Mouse (Mus musculus) gonadal fat pad, adult 2 months (tissue): ENCODE results near the gene Fli1. TPM values are rescaled to one million over a fixed set of nuclear protein-coding genes. Genes with fewer than 3 reads are reported as not detected.

Experiments
- DNase-seq: peaks from one replicate; pipeline ENCODE4 v3.0.0-alpha.2; 2012; ENCODE audit warnings: low read depth
- polyA plus RNA-seq: library from polyadenylated mRNA; depleted of rRNA; stranded (reverse); fragments of >200 nt; gene quantifications from 2 replicates; pipeline ENCODE4 v1.2.3, GENCODE M21; 2012

Gene Fli1
- polyA plus RNA-seq, 1 experiment, result 10.4 TPM

DNA sequence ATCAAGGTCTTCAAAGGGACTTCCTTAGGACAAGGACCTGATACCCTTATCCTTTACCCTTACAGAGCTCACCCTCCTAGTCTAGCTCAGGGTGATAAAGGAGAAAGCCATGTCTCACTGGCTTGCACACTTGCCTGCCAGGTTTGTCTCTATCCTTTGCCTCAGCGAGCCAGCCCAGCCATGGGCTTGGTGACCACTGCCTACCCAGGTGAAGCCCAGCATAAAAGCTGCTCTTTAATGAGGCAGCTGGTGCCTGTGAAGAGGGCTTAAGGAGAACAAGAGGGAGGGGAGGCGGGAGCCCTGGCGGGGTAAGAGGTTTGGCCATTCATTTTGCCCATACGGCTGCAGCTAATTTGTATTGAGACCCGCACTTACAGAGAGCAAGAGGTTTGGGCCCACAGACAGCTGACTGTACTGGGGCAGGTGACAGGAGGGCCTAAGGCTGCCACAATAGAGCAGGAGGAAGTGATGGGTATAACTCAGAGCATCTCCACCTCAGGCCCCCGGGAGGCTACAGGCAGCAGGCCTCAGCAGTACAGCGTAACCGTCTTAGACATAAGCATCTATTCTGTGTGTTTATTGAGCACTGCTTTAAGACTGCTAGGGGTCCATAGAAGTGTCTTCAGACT is 73.4 kb downstream of the Fli1 start:
- DNase-seq, result no peak

DNA sequence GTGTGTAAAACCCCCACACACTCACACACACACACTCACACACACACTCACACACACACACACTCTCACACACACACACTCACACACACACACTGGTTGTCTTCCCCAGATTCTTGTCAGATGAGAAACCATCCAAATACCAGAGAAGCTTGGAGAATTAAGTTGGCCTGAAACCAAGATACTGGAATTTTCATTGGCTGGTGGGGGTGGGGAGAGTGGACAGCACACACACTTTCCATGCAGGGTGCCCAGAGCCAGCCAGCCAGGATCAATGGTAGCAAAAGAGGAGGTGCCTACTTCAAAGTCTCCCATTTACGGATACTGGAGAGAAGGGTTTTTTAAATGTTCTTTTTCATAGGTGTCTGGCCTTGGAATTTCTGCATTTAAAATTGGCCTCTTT is 74.3 kb downstream of the Fli1 start:
- DNase-seq, result no peak

DNA sequence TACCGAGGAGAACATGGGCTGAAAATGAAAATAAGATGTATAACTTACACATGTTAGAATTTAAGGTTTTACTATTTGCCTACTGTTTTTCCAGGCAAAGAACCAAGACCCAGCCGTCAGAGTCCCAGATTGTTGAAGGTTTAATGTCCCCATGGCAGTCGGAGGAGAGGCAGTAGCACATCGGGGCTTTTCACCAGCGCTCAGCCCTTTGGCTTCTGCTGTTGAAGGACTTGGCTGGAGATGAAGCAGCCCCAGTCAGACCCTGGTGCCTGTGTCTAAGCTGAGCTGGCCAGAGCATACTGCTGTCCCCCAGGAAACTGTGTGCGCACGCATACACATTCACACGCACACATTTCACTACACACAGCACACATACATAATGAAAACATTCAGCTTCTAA is 75.2 kb downstream of the Fli1 start:
- DNase-seq, result no peak

DNA sequence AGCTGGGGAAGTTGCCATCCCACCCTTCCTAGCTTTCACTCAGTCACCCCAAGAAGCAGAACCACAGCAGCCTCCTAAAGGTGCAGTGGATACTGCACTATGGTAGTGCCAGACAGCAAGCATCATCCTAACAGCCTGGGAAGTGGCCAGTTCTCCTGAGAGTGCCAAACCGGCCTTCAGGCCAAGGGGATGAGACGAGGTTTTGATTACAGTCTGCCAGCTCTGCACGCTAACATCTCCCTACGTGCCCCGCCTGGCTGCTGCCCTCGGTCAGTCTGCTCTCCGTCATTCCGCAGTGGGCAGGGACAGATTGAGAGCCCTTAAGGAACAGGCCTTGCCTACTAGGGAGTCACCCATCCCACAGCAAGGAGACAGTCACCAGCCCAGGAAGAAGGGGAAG is 75.8 kb downstream of the Fli1 start:
- DNase-seq, result no peak

DNA sequence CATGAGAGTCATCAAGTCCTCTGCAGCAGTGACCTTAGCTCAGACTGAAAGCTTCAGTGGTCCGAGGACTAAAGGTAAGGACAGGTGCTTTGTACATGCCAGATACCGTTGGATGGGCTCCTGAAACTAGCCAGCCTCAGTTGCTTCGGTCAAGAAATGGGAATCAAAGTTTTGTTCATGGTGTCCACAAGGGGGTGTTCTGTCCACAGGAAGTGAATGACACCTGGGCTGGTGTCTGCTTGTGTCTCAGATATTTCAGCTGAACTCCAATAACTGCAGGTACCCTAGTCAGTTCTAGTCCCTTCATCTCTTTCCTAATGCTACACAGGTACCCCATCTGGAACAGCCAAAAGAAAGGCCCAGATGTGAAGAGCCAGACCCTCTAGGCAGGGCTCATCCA is 86.0 kb downstream of the Fli1 start:
- no peak for DNase-seq

DNA sequence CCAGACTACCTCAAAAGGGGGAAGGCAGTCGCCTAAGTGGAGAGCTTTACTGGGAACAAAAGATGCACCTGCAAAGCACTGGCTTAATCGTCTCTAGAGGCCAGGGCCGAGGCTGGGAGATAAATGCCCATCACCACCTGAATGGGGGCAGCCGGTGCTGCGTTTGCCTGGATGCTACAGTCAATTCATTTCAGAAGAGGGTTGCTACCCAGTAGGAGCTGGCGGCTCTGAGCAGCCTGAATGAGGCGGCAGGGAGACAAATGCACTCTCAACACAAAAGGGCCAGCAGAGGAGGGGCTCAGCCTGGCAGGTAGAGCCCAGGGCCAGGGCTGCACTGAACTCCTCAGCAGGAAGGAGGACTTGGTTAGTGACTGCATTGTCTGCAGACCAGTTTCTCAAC is 92.5 kb downstream of the Fli1 start:
- no peak for DNase-seq

DNA sequence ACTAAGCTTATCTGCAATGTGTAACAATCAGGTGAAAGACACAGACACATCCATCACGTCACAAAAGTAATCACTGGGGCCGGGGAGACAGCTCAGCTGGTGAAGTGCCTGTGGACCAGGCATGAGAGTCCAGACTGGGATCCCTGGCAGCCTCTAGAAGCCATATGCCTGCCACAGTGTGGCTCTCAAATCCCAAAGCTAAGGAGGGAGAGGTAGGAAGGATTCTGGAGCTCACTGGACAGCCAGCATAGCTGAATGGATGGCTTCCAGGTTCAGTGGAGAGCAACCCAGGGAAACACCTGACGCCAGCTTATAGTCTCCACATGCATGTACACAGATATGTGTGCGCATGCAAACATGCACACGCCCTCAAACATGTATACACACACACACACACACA is 93.9 kb downstream of the Fli1 start:
- no peak for DNase-seq

DNA sequence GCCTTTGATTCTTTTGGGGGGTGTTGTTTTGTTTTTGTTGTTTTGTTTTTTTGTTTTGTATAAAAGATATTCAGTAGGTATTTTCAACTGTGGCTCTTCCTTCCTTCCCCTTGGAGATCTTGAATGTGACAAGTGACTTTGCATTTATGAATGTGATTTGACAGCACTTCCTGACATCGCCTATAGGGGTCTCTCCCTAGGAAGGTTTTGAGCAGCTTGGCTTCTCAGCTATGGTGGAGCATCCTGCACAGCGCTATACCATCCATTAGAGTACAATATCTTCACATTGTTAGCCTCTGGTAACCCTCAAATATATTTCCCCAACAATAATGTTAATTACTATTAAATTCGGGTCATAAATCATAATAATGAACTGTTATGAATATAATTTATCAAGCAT is 96.9 kb downstream of the Fli1 start:
- DNase-seq, result no peak

DNA sequence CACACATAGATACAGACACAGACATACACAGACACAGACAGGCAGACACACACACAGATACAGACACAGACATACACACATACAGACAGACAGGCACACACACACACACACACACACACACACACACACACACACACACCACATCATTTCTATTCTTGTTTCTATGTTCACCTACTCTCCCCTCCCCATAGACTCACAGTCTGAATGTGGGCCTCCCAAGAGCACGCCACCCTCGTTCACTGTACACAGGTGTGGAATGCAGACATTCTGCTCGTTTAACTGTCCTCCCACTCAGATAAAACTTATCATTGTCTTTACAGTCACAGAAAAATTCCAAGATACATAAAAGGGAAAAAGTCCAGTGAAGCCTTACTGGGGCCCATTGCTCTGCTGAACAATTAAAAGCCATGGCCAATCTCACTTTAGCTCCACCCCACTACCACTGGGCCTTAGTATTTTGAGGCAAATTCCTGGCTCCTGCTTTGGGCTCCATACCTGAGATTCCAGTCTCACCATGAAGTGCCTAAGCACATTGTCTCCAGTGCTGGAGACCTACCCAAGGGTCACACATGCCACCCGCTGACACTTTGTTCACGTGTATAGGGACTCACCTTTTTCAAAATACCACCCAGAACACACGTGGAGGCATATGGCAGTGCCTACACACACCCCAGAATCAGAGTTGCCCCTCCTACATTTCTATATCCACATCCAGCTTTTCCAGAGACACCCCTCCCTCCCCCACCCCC is 98.0 kb downstream of the Fli1 start:
- DNase-seq, result no peak

DNA sequence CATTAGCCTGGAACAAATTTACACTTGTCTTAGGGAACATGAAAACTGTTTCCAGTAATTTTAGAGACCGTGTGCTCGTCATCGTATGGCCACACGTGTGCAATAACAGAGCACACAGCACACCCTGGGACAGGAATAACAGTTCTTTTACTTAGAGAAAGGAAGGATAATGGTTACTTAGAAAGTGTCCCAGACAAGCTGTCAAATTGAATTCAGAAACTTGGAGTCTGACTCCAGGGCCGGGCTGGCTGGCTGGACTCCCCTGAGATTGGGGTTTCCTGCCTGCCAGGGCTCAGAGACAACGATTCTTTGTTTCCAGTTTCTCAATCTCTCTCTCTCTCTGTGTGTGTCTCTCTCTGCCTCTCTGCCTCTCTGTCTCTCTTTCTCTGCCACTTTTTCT is 98.8 kb downstream of the Fli1 start:
- no peak for DNase-seq

DNA sequence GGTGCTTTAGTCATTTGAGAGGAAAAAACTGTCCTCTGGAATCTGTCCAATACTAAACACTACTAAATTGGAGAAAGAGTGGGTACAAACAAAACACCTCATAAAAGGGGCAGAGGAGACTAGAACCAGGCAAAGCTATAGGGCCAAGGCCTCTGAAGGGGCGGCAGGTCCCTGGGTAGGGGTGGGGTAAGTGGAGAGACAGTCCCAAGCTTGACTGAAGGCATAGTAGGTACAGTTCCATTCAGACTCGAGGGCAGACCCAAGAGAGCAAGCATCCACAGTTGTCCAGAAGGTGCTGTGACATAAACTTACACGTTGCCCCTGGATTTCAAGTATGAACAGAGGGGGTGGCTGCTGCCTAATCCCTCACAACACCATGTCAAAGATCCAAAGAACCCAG is 99.5 kb downstream of the Fli1 start:
- no peak for DNase-seq

DNA sequence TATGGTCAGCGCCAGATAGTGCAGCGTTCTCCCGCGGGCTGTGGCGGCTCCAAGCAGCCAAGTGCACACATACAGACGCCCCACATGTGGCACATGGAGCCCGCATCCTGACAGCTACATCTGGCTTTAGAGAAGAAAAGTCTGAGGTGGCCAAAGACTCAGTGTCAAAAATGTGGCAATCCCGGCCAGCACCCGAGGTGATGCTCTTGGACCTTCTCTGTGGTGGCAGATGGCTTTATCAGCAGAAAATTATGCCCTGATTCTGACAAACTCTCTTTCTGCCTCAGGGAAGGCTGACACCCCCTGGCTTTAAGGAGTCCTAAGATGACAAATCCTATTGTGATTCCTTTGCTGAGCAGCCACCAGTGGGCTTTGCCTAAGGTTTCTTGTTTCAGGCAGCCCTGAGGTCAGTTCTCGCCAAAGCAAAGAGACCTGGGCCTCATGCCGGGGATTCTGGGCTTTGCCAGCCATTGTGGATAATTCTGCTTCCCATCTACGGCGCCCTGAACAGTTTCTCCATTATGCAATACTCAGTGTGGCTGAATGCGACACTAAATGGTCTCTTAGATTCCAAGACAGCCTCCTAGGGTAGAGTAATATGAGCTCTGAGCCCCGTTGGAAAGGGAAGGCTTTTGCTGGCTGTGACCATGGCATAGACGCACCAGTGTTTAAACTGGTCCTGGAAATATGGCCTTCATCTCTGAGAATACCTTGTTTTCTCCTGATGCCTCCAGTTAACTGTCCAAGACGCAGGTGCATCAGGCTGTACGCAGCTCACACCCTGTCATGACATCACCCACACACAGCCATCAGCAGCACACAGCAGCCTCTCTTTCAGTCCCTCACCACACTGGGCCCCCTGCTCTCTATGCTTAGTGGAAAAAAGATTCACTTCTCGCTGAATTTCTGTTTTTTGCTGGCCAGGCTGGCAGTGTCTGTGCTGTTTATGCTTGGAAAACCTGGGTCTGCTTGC is 108.1 kb downstream of the Fli1 start:
- no peak for DNase-seq

DNA sequence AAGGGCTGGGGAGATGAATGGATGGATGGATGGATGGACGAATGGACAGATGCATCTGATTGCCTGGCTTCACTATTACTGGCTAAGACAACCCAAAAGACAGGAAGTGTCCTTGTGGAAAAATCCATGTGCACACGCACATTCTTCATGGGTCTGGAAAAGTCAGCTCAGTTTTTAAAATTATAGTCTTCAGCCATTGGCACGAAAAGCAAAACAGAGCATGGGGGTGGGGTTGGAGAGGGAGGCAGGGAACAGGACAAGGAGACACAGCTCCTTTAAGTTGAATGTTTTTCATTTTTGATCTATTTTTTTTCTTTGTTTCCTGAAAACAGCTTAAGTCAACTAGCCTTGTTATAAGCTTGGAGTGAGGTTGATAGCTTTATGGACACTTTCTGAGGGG is 111.6 kb downstream of the Fli1 start:
- no peak for DNase-seq

DNA sequence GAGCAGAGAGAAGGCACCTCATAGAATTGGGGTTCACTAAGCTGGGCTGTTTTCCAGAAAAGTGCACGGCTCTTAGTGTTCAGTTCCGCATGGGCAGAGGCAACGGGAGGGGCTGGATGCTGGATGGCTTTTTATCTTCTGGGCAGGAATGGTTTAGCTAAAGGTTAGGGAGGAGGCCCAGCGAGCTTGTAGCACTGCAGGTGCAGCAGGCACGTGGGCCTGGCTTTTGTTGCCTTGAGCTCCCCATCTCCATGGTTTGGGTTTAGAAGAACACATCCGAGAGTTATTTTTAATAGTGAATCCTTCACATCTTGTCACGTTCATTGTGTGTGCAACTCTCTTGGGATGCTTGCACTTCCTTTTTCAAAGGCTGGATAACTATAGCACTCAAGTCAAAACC is 117.3 kb downstream of the Fli1 start:
- DNase-seq, result no peak

DNA sequence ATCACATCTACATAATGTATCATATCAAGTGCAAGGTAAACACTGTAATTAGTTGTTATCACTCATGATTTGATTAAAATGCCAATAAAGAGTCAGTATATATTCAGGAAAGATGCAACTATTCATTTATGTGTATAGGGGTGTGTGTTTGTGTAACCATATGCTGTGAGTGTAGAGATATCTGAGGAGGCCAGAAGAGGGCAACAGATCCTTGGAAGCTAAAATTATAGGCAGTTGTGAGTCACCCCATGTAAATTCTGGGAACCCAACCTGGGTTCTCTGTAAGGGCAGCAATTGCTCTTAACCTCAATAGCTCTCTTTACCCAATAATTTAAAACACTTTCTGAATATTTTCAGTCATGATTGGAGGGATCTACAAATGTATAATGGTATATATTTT is 122.0 kb downstream of the Fli1 start:
- no peak for DNase-seq

DNA sequence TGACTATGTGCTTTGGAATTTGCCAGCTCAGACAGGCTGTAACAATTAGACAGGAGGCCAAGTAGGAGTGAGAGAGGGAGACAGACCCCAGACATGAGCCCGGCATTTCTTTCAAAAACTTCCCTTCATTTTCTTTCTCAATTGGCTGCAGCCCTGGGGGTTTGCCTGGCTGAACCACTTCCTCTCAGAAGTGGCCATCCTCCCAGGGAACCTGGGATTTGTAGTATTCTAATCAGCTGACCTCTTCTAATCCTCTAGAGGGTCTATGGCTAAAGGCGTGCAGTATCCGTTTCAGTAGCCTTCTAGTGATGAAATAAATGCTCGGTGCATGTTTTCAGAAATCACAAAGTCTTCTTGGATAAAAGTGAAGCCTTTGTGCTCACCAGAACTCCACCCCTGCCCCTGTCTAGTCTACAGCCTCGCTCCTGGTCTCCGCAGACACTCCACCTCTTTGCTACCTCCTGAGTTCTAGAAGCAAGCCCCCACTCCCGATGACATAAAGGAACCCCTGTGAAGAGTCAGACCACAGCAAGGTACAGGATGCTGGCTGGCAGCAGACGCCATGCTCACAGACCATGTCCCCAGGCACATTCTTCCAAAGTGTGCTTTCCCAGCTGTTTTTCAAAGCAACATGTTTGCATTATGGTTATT is 125.1 kb downstream of the Fli1 start:
- DNase-seq, result no peak

DNA sequence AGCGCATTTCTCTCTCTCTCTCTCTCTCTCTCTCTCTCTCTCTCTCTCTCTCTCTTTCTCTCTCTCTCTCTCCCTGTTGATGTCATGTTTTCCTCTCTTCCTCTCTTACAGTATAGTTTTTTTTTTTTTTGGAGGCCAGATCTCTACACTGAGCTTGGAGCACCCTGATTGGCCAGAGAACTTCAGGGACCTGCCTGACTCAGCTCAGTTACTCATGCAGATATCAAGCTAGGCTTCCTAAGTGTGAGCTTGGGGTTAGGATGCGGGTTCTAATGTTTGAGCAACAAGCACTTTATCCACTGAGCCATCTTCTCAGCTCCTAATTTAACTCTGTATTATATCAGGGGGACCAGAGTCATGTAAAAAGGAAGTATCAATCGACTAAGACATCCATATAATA is 126.7 kb downstream of the Fli1 start:
- DNase-seq, result no peak

DNA sequence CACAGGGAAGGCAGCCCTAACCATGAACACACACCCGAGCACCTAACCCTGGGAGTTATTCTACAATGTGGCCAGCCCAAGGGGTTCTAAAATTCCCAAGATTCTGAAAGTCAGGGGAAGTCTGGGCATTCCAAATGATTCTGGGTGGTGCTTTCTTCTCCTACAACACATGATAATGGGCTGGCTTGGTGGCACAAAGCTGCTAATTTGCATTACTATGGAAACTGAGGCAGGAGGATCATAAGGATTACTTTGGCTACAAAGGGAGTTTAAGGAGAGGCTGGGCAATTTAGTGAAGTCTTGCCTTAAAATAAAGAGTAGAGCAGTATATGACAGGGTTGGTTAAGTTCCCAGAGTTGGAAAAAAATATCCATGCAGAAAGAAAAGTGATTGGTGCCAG is 127.7 kb downstream of the Fli1 start:
- no peak for DNase-seq

DNA sequence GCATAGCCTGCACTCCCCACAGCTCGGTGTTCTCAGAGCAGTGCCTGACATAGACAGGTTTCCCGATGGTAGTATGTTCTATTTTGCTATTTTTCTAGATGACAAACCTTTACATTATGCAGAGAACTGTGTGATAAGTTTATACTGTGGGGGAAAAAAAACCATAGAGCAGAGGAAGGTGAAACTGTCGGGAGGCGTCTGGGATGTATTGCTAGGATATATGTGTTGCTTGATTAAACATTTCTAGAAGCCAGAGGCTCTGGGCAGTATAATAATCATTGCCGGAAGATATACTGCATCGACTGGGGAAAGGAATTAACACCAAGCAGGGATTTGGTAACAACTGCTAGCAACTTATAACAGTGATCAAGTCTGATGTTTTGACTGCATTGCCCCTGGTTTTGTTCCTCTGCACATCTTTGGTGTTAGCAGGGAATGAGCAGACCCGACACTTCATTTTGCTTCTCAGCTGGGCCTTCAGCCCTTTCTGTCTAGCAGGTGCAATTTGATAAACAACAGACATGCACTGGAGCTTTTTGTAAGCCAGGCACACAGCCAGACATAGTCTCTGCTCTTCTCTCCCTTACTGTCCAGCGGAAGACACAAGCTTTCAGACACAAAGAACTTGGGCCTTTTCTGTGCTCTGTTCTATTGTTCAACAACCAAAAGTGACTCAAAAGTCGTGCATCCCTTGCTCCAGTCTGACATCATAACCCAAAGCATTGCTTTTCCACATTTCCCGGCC is 129.7 kb downstream of the Fli1 start:
- no peak for DNase-seq

DNA sequence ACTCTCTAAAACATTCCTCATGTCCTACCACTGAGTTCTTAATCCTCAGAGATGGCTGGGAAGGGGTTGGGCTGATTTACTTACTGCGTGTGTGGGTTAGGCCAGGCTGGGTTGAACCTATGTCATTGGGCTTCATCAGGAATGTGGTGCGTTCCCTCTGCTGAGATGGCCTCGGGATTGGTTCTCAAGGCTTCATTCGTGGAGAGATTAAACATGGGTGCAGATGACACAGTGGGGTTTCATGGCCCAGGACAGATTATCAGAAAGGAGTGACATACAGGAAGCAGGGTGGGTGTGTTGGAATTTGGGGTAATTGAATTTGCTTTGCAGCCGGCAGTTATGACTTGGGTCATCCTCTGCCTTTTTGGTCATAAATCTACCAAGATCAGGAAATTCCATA is 131.2 kb downstream of the Fli1 start:
- no peak for DNase-seq

DNA sequence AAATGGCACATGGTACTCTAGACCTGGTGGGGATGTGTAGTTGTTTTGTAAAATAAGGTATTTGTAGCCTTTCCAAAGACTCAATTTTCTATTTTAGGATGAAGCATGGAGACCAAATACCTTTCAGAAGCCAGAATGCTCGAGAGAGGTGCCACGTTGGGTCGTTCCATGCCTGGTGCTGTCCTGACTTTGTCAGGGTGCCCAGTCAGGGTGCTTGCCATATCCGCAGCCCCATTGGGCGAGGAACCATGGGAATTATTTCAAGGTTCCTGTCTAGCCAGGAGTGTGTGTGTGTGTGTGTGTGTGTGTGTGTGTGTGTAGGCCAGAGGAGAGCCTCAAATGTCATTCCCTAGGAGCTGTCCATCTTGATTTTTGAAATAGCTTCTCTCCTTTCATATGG is 132.0 kb downstream of the Fli1 start:
- no peak for DNase-seq
